Mouse (Mus musculus): ENCODE data around the gene Gpr179.

- TF ChIP-seq CTCF (IDR thresholded peaks at IDR 0.05; ENCODE audit: low read depth) (no peak), EP300 (IDR thresholded peaks at IDR 0.05; ENCODE audit: low read depth) (no peak)
Observed at GRCm38 (mm10) chr11:97345446-97345845, 6.4 kb downstream of the Gpr179 start.
